Mouse (Mus musculus) ES-Bruce4 (cell line): ENCODE data around the gene Epn3.

ENCODE experiments used
- CTCF ChIP-seq: IDR thresholded peaks from one replicate; pipeline ENCODE4 v1.8.1; 2011; ENCODE audit warnings: low read depth, low read length
- EP300 ChIP-seq: IDR thresholded peaks from 2 replicates; pipeline ENCODE4 v1.6.1; 2011; ENCODE audit warnings: low read depth, low read length; ENCODE audit not compliant: insufficient read depth
- POLR2A ChIP-seq: IDR thresholded peaks from one replicate; pipeline ENCODE4 v1.8.1; 2011; ENCODE audit warnings: low read length; ENCODE audit not compliant: insufficient read depth

- TF ChIP-seq POLR2A: no peak
- TF ChIP-seq EP300: no peak
- no peak for TF ChIP-seq CTCF
Measured at GRCm38 (mm10) chr11:94441122-94441521, 58.7 kb downstream of the Epn3 start.
